Mouse (Mus musculus): Measurements from ENCODE around the gene Ppm1l.

DNA sequence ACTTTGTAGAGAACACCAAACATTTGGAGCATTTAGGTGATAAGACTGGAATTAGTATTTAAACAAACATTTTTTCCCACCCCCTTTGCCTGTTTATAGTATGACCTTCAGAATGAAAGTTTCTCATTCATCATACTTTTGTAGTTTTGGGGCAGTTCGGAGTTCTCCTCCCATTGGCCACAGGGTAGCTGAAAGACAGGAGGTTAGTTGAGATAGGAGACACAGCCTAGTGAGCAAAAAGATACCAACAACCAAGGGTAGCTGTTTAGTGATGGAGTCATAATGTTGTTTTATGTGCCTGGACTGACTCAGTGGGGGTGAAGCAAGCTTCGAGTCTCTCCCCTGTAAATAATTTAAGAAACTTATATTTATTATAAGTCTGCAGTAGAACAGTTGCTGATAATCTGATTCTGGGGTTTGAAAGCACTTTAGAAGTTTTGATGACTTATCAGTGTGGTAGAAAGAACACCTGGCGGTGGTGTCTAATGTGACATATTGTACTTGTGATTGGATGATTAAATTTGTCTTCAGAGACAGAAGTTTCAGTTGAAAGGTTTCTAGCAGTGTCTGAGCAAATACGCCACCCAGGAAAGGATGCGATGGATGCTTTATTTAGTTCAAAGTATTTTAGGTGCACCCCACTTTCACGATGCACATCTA, 2.5 kb downstream of the Ppm1l start:
- no peak for TF ChIP-seq CTCF (conservative IDR thresholded peaks at IDR 0.05; ENCODE audit: low read length)
- TF ChIP-seq NANOG (IDR thresholded peaks at IDR 0.05; ENCODE audit: borderline replicate concordance, low read length): no peak
- TF ChIP-seq POU5F1 (IDR thresholded peaks at IDR 0.05; ENCODE audit: borderline replicate concordance, low read length): no peak
